Mouse (Mus musculus) c-Kit-positive CD71-negative TER-119-negative erythroid progenitor cells, embryonic 14.5 days (primary cell): ENCODE measurements around the gene Btbd11.

Experiments
- DNase-seq: peaks from one replicate; pipeline ENCODE4 v3.0.0-alpha.2; 2013; ENCODE audit warnings: low read depth

Gene Btbd11

GRCm38 (mm10) chr10:85420851-85421628 lies 34.4 kb downstream of the Btbd11 start:
- DNase-seq = no peak

- no peak for DNase-seq
These were observed 35.0 kb downstream of the Btbd11 start for GRCm38 (mm10) chr10:85421629-85422012.

GRCm38 (mm10) chr10:85425756-85426155 lies 39.1 kb downstream of the Btbd11 start:
- no peak for DNase-seq

GRCm38 (mm10) chr10:85437217-85437616 lies 50.6 kb downstream of the Btbd11 start:
- no peak for DNase-seq

- DNase-seq = no peak
These were observed 56.8 kb downstream of the Btbd11 start for GRCm38 (mm10) chr10:85443371-85443770.

GRCm38 (mm10) chr10:85445891-85446290 lies 59.3 kb downstream of the Btbd11 start:
- no peak for DNase-seq

- DNase-seq = no peak
These were observed 60.1 kb downstream of the Btbd11 start for GRCm38 (mm10) chr10:85446700-85447099.

- DNase-seq = no peak
These were observed 61.3 kb downstream of the Btbd11 start for GRCm38 (mm10) chr10:85447869-85448268.

- DNase-seq = no peak
These were observed 65.2 kb downstream of the Btbd11 start for GRCm38 (mm10) chr10:85451629-85452368.

GRCm38 (mm10) chr10:85453221-85453775 lies 66.7 kb downstream of the Btbd11 start:
- no peak for DNase-seq

GRCm38 (mm10) chr10:85455985-85456384 lies 69.4 kb downstream of the Btbd11 start:
- DNase-seq = no peak

GRCm38 (mm10) chr10:85458744-85459344 lies 72.2 kb downstream of the Btbd11 start:
- DNase-seq = no peak

- DNase-seq = no peak
These were observed 74.1 kb downstream of the Btbd11 start for GRCm38 (mm10) chr10:85460736-85461135.

- no peak for DNase-seq
These were observed 77.5 kb downstream of the Btbd11 start for GRCm38 (mm10) chr10:85464152-85464551.

- DNase-seq = no peak
These were observed 79.1 kb downstream of the Btbd11 start for GRCm38 (mm10) chr10:85465516-85466408.

- no peak for DNase-seq
These were observed 79.8 kb downstream of the Btbd11 start for GRCm38 (mm10) chr10:85466409-85466761.

GRCm38 (mm10) chr10:85467393-85467792 lies 80.8 kb downstream of the Btbd11 start:
- no peak for DNase-seq

GRCm38 (mm10) chr10:85468527-85468926 lies 81.9 kb downstream of the Btbd11 start:
- no peak for DNase-seq

GRCm38 (mm10) chr10:85469341-85469740 lies 82.7 kb downstream of the Btbd11 start:
- DNase-seq = no peak

- no peak for DNase-seq
These were observed 86.7 kb downstream of the Btbd11 start for GRCm38 (mm10) chr10:85473265-85473664.

GRCm38 (mm10) chr10:85473871-85474270 lies 87.3 kb downstream of the Btbd11 start:
- no peak for DNase-seq
